Mouse (Mus musculus) cerebellum, postnatal 36 days (tissue): ENCODE data around the gene Cacna1c.

ENCODE experiments used
- DNase-seq, 2 experiments: peaks; one replicate each; pipeline ENCODE4 v3.0.0; 2021 to 2022; ENCODE audit warnings: mixed read lengths in 2 of 2

The Cacna1c gene

GRCm38 (mm10) chr6:118899688-118900087 lies 296.5 kb downstream of the Cacna1c start:
- DNase-seq = no peak

- no peak for DNase-seq
These were observed 299.1 kb downstream of the Cacna1c start for GRCm38 (mm10) chr6:118897101-118897500.

- DNase-seq = no peak
These were observed 302.2 kb downstream of the Cacna1c start for GRCm38 (mm10) chr6:118894043-118894442.

GRCm38 (mm10) chr6:118889441-118889840 lies 306.8 kb downstream of the Cacna1c start:
- no peak for DNase-seq

GRCm38 (mm10) chr6:118887032-118887431 lies 309.2 kb downstream of the Cacna1c start:
- no peak for DNase-seq

- peak in 1 of 2 experiments; percentile 37 for DNase-seq
These were observed 311.3 kb downstream of the Cacna1c start for GRCm38 (mm10) chr6:118884961-118885360.

- DNase-seq = peak; percentile 39 to 66
These were observed 312.1 kb downstream of the Cacna1c start for GRCm38 (mm10) chr6:118884073-118884551.

- no peak for DNase-seq
These were observed 320.0 kb downstream of the Cacna1c start for GRCm38 (mm10) chr6:118876204-118876603.

GRCm38 (mm10) chr6:118870241-118870841 lies 325.9 kb downstream of the Cacna1c start:
- peak; percentile 44 to 64 for DNase-seq

- peak; percentile 46 to 51 for DNase-seq
These were observed 328.8 kb downstream of the Cacna1c start for GRCm38 (mm10) chr6:118867384-118867783.

GRCm38 (mm10) chr6:118866889-118867288 lies 329.3 kb downstream of the Cacna1c start:
- DNase-seq = no peak

- no peak for DNase-seq
These were observed 330.3 kb downstream of the Cacna1c start for GRCm38 (mm10) chr6:118865777-118866380.

GRCm38 (mm10) chr6:118864696-118865620 lies 331.3 kb downstream of the Cacna1c start:
- DNase-seq = no peak

- DNase-seq = no peak
These were observed 333.5 kb downstream of the Cacna1c start for GRCm38 (mm10) chr6:118862727-118863126.

GRCm38 (mm10) chr6:118862091-118862490 lies 334.1 kb downstream of the Cacna1c start:
- DNase-seq = no peak

GRCm38 (mm10) chr6:118858431-118858830 lies 337.8 kb downstream of the Cacna1c start:
- DNase-seq = no peak

GRCm38 (mm10) chr6:118852131-118852530 lies 344.1 kb downstream of the Cacna1c start:
- DNase-seq = no peak

GRCm38 (mm10) chr6:118851086-118851485 lies 345.1 kb downstream of the Cacna1c start:
- DNase-seq = no peak

- DNase-seq = peak in 1 of 2 experiments; percentile 42
These were observed 347.6 kb downstream of the Cacna1c start for GRCm38 (mm10) chr6:118848640-118849039.

GRCm38 (mm10) chr6:118847751-118848150 lies 348.5 kb downstream of the Cacna1c start:
- no peak for DNase-seq

- peak in 1 of 2 experiments; percentile 35 for DNase-seq
These were observed 350.4 kb downstream of the Cacna1c start for GRCm38 (mm10) chr6:118845829-118846228.

GRCm38 (mm10) chr6:118845180-118845579 lies 351.0 kb downstream of the Cacna1c start:
- no peak for DNase-seq

- DNase-seq = no peak
These were observed 352.7 kb downstream of the Cacna1c start for GRCm38 (mm10) chr6:118843566-118843965.
